Mouse (Mus musculus) embryonic fibroblast, embryonic 13.5 days (primary cell): ENCODE results near the gene Eipr1.

ENCODE experiments used
- CTCF ChIP-seq: IDR thresholded peaks from 2 replicates; pipeline ENCODE4 v1.5.1; 2011; ENCODE audit warnings: mild to moderate bottlenecking, control low read depth, low read length, moderate library complexity, borderline replicate concordance; ENCODE audit not compliant: insufficient read depth
- POLR2A ChIP-seq: IDR thresholded peaks from 2 replicates; pipeline ENCODE4 v1.6.1; 2011; ENCODE audit warnings: low read depth, mild to moderate bottlenecking, control low read depth, low read length, moderate library complexity

- no peak for TF ChIP-seq CTCF
- TF ChIP-seq POLR2A: no peak
Measured at GRCm38 (mm10) chr12:28900341-28900740, 148.7 kb downstream of the Eipr1 start.
